Mouse (Mus musculus): ENCODE results near the gene Cdca3.
A peak's percentile ranks its signal among the peaks of the same experiment; 100 is the strongest.

Cdca3 gene

DNA sequence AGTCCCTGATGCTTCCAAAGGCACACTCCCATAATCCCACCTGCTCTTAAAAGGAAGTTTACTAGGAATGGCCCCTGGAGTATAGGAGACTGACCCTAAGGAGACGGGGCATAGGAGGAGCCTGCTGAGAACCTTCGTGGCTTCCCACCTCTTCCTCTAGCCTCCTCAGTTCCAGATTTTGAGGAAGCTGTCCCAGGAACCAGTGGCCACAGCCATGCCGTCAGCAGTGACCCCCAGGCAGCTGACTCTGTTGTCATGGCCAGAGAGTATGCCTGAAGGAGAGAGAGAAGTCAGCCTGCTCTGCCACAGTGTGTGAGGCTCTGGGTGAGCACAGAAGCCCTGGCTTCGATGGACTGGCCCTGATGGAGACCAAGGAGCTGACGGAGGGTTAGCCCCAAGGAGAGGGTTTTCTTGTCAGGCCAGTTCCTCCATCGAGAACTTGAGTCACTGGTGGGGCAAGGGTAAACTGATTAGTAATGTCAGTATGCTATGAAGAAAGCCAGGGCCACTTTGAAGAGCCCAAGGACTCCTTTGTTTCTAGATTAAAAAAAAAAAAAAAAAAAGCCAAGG is 5.2 kb downstream of the Cdca3 start:
- DNase-seq (ENCODE audit: low spot score): no peak

GRCm38 (mm10) chr6:124835531-124835930 is 6.2 kb downstream of the Cdca3 start:
- no peak for DNase-seq (ENCODE audit: low spot score)

GRCm38 (mm10) chr6:124836411-124836810 is 7.1 kb downstream of the Cdca3 start:
- no peak for DNase-seq (ENCODE audit: low spot score)

GRCm38 (mm10) chr6:124839805-124840204 is 10.5 kb downstream of the Cdca3 start:
- DNase-seq (ENCODE audit: low spot score): no peak

DNA sequence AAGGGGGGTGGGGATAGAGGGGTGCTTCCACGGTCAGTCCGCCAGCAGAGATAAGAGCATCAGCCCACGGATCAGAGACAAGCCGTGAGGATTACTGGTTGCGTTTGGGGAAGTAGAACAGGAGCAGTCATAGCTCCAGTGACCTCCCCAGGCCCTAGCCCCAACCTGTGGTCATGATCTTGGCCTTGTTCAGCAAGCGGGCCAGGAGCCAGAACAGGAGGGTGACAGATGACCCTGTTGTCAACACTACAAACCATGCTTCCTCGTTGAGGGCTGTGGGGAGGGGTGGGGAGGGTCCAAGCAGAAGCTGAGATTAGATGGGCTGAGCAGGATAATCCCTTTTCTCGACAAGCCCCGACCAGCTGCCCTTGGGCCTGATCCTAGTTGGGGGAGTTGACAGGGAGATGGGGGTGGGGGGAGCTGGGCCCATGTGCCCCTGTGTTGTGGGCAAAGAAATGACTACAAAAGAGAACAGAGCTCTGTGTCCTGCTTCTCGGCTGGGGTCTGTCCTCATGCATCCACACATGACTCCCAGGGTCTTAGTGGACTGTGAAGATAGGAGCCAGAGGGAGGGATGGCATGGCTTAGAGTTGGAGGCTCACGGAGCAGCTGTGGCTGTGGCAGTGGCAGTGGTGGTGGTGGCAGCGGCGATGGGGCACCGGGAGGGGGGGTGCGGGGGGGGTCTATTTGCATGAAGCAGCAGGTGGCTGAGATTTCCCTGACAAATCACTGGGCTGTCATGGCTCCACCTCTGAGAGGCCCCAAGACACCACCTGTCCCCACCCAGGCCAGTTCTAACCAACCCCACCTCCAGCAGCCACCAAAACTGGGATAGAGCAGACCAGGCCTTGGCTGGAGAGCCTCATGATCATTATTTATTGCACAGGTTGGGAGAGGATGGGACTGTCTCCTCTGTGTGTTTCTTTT is 11.2 kb downstream of the Cdca3 start, which contains the start of gene Gnb3:
TSS of gene Gnb3 (minus strand) at position 35 of the 927 bp plus-strand sequence.
- DNase-seq (ENCODE audit: low spot score): no peak

DNA sequence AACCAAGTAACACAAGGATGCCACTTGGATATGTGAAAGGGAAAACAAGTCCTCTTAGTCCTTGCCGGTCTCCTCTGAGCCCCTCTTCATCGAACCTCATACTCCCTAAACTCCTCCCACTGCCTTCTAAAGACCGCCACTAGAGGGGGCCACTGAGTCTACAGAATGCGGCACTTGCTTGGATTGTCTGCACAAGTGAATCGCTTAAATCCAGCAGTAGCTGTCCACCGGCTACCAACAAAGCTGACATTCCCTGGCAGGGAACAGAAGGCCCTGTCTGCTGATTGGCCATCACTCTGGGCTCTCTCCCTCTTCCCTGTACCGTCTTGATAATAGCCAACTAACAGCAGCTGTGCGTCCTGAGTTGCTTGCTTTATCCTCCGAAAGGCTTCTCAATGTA is 18.0 kb downstream of the Cdca3 start:
- DNase-seq (ENCODE audit: low spot score): peak; percentile 96

DNA sequence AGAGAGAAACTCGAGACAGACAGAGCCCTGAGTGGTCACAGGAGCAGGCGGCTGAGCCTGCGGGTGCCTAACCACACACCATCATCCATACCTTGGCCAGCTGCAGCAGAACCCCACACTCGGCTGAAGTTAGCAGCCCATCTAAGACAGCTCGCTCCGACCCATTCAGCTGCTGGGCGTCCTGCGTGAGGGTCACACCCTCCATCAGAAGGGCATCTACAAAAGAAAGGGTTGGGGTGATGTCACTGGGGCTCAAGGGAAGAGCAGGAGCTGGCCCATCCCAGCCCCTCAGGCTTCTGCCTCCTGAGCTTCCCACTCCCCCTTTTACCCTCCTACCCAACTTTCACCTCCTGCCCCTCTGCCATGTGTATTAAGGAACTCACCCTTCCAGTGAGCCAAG is 21.2 kb downstream of the Cdca3 start:
- no peak for DNase-seq (ENCODE audit: low spot score)

DNA sequence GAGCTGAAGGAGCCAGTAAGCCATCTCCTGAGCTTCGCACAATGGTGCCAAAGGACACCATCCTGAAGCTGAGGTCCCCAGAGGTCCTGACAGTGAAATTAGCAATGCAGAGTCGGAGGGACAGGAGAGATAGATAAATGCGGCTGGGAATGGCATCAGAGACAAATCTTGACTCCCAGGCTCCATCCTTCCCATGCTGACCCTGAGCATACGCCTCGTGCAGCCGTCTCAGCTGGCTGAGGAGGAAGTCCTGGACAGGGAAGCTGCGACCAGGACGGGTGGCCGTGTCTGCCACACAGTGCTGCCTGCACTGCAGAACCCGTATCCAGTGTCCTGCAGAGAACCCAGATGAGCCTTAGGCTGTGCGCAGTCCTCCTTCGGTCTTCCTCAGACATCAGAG is 25.3 kb downstream of the Cdca3 start:
- DNase-seq (ENCODE audit: low spot score): no peak

DNA sequence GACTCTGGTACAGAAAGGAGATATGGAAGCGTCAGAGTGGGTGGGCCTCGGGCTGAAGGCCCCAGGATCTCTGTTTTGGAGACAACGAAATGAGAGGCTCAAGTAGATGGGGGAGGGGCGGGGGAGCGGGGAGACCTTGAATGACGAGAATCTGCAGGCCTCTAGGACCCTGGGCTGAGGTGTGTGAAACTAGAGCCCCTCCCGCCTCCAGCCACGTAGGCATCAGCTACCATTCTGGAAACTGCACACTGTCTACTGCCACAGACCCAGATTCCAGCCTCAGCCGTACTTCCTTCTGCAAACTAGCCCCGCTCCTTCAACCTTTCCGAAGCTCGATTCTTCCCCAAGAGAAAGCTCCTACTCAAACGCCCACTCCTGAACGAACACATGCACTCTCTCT is 27.0 kb downstream of the Cdca3 start:
- peak; percentile 55 for DNase-seq (ENCODE audit: low spot score)

DNA sequence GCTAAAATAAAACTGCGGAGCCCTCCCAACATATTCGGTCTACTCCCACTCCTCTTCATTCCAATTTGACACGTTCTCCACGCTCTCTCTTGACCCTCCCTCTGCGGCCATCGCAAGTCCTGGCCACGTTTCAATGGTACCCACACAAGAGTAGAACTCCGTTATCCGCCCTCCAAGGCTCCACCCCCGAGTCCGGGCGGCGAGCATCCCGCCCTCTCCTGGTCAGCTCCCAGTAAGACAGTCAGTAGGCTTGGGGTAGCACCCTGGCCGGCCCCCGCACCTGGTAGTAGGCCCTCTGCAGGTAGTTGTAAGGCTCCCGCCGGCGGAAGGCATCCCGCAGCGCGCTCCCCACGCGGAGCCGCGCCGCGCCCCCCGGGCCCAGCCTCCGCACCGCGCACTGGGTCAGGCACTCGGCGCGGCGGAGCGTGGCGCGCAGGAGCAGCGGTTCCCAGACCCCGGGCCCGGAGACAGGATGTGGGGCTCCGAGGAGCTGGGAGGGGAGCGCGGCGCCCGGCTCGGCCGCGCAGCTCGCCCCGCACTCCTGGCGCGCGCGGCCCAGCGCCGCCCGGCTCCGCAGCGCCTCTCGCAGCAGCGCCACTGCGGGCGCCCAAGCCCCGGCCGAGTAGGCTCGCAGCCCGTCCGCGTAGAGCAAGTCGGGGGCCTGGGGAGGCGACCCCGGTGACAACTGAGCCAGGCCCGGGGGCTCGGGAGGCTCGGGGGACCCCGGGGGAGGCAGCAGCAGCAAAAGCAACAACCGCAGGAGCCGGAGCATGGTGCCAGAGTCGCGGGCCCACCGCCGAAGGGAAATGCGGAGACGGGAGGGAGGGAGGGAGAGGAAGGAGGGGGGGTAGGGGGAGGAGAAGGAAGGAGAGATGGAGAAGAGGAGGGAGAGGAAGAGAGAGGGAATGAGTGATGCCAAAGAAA is 27.8 kb downstream of the Cdca3 start, which contains the start of gene P3h3:
TSS of gene P3h3 (minus strand) at position 837 of the 924 bp plus-strand sequence.
- DNase-seq (ENCODE audit: low spot score): peak; percentile 85

- no peak for DNase-seq (ENCODE audit: low spot score)
Observed at GRCm38 (mm10) chr6:124857840-124858530, 28.6 kb downstream of the Cdca3 start.

- no peak for DNase-seq (ENCODE audit: low spot score)
Observed at GRCm38 (mm10) chr6:124858561-124859318, 29.4 kb downstream of the Cdca3 start.

GRCm38 (mm10) chr6:124859725-124860124 is 30.4 kb downstream of the Cdca3 start:
- peak; percentile 89 for DNase-seq (ENCODE audit: low spot score)

- no peak for DNase-seq (ENCODE audit: low spot score)
Observed at GRCm38 (mm10) chr6:124860511-124860910, 31.2 kb downstream of the Cdca3 start.

GRCm38 (mm10) chr6:124861266-124861665 is 31.9 kb downstream of the Cdca3 start:
- no peak for DNase-seq (ENCODE audit: low spot score)

DNA sequence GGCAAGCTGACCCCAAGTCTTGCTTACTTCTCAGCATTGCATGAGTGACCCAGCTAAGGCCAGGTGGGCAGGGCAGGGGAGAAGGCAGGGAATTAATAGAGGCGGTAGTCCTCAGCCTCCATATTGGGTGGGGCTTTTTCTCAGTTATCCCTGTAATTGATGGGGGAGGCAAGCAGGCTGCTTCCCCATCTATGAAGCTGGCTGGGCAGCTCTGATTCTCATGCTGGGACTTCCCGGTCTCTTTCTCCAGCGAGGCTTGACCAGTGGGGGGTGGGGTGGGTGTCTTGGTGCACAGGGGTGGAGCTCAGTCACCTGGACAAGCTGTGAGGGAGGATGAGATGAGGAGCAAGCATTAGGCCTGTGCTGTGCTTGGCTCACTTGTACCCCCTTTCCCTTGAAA is 32.5 kb downstream of the Cdca3 start:
- DNase-seq (ENCODE audit: low spot score): no peak

DNA sequence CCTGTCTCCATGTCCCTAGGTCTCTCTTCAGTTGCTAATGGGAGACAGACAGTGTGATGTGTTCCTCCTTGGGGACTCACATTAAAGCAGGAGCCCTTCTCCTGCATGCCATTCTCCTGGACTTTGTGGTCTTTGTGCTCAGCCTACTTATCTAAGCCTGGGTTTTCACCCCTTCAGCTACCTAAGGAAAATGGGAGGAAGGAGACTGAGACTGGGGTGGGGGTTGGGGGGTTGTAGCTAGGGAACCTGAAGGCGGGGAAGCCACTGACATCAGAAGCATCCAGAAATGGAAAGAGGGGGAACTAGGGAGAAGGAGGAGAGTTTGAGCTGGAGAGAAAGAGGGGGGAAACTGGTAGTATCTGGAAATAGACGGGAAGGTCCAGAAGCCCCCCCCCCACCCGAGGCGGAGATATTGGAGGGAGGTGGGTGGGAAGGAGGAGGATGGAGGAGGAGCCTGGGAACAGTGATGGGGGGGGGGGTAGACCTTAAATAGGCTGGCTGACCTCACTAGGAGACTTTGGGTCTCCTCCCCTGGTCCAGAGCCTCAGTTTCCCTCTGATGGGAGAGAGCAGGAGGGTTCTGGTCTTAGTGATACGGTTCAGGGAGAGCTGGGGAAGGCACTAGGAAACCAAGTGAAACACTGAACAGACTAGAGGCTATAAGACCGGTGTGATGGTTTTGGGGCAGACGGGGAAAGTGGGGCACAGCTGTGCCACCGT is 33.2 kb downstream of the Cdca3 start:
- no peak for DNase-seq (ENCODE audit: low spot score)

DNA sequence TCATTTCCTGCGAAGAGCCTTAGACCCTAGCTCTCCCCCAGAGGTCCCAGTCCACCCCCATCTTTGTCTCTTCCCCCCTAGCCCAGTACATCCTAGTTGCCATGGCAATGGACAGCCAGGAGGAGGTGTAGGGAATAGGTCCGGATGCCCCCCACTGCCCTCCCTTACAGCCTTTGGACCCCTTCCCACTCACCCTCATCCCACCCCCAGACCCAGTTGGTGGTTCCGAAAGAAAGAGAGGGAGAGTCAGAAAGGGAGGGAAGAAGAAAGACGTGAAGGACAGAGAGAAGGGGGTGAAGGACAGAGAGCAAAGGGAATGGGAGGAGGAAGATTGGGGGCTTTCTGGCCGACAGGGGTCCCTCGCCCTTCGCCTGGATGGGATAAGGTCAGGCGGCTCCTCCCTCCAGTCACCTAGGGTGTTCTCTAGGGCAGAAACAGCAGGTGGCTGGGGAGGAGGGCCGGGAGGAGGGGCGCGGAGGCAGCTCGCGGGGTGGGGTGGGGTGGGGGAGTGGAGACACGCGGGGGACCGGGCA is 33.8 kb downstream of the Cdca3 start:
- DNase-seq (ENCODE audit: low spot score): no peak

DNA sequence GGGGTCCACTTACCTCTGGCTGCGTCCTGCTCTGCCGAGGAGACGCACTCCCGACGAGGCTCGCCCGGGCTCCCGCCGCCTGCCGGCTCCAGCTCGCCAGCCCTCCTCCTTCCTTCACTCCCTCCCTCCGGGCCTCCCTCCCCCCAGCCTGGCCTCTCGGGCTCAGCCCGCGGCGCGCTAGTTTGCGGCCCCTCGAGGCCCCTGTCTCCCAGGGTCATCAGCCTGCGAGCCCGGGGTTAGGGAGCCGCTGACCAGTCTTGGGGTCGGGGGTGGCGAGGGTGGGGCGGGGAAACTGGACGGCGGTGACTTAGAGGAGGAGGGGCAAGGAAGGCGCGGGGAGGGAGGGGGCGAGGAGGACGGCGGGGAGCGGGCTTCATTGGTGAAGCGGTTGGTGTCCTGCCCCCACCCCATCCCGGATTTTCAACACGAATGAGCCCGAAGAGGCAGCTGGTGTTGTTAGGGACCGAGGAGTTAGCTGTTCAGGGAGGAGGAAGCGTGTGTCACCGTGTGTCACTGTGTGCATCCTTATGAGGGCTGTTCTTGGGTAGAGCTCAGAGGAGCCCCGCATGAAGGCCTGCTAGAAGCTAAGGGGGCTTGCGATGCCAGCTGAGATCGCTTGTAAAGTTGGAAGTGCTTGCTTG is 34.4 kb downstream of the Cdca3 start, which contains the start of gene Gpr162:
TSS of gene Gpr162 (minus strand) at position 326 of the 641 bp plus-strand sequence.
- peak; percentile 73 for DNase-seq (ENCODE audit: low spot score)

Measured in layer of hippocampus, adult 11-12 months (tissue).